Mouse (Mus musculus): ENCODE data around the gene Cdkl5. TPM values are rescaled to one million over a fixed set of nuclear protein-coding genes. Genes with fewer than 3 reads are reported as not detected.

The Cdkl5 gene
- 13.8 and 14.2 TPM in 2 replicates for total RNA-seq (2021)
- long read RNA-seq, experiment 1, partial matches to known transcripts: 0 of 3 reads
- long read RNA-seq, experiment 1, other reads (novel, unspliced or antisense): 3 of 3 reads
- long read RNA-seq, experiment 2, partial matches to known transcripts: 0 of 1 reads
- long read RNA-seq, experiment 2, other reads (novel, unspliced or antisense): 1 of 1 reads

DNA sequence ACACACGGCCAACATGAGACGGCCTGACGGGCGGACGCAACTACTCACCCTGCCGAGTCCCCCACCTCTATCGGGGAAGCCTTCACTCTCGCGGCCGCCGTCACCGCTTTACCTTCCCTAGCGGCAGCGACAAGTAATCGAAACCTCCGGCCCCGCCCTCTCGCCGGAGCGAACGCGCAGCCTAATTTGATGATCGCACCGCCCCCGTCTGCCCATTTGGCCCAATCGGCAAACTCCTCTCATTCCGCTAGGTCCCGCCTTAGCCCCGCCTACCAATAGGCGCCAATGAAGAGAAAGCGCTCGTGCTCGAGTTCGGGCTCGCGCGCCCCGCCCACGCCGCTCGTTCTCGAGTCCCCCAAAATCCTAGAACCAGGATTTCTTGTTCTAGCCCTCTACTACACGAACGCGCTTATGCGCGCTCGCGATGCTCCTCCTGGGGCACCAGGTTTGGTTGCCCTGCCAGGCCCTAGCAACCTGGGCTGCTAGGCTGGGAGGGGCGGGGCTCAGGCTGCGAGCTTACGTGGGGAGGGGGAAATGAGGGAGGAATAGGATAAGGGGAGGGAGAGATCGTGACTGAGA is at the start of gene Cdkl5:
Gene Cdkl5 (minus strand): TSS at position 162 of the 579 bp plus-strand sequence.
- peak; percentile 96 for DNase-seq

DNA sequence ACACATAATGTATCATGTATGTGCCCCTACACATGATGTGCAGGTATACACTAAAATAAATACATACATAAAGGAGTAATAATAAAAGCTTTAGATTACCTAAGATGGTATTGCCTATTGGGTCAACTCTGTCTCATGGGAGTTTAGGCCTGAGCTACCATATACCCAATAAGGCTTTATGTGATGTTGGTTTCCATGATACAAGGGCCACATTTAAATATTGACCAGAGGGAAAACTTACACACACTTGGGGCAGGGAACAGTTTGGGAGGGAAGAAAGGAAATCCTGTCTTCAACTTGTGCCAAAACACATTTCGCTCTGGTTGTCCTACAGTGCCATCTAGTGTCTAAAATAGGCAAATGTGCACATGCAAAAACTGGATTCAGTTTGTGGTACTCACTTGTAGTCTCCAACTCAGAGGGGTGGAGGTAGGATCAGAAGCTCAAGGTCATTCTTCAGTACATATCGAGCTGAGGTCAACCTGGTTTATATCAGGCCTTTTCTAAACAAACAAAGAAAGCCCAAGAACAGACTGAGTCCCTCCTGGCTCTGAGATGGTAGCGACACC is 38.8 kb upstream of the Cdkl5 start:
- DNase-seq: peak; percentile 27

- no peak for DNase-seq
Measured at GRCm38 (mm10) chrX:161032423-161032822, 37.9 kb upstream of the Cdkl5 start.

GRCm38 (mm10) chrX:161030233-161030632 is 35.7 kb upstream of the Cdkl5 start:
- DNase-seq: no peak

- DNase-seq: no peak
Measured at GRCm38 (mm10) chrX:161024475-161024874, 30.0 kb upstream of the Cdkl5 start.

DNA sequence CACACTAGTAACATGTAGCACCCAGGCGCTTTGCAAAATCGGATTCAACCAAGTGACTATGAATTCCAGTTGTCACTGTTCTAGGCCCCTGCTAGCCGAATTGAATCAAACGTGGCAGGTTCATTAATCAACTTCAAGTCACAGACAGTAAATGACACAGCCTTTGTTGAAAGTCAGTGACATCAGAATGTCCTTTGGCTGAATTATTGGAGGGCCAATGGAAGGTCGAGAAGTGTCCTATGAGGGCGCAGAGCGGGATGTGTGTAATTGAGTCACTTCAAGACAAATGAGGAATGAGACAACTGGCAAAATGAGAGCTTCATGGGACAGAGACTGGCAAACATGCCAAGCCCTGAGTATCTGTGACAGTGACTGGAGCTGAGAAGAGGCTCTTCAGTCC is 27.0 kb upstream of the Cdkl5 start:
- peak; percentile 9 for DNase-seq

GRCm38 (mm10) chrX:161018179-161018578 is 23.7 kb upstream of the Cdkl5 start:
- no peak for DNase-seq

- no peak for DNase-seq
Measured at GRCm38 (mm10) chrX:161006272-161006671, 11.8 kb upstream of the Cdkl5 start.

DNA sequence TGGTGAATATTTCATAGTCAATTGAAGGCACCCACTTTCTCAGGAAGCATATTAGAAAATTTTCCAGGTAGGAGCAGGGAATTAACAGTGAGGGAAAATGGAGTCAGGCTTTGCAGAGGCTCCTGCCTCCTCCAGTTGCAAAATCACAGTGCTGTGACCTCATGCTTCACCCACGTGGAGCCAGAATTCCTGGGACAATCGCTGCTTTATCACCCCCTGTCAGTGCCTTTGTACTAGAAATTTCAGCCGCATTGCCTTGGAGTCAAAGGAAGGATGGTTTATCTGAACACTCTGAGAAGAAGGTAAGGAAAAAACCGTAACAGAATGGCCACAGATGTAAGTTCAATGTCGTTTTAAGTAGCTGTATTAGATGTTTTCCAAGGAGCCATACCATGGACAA is 1.5 kb upstream of the Cdkl5 start:
- DNase-seq: peak; percentile 62

DNA sequence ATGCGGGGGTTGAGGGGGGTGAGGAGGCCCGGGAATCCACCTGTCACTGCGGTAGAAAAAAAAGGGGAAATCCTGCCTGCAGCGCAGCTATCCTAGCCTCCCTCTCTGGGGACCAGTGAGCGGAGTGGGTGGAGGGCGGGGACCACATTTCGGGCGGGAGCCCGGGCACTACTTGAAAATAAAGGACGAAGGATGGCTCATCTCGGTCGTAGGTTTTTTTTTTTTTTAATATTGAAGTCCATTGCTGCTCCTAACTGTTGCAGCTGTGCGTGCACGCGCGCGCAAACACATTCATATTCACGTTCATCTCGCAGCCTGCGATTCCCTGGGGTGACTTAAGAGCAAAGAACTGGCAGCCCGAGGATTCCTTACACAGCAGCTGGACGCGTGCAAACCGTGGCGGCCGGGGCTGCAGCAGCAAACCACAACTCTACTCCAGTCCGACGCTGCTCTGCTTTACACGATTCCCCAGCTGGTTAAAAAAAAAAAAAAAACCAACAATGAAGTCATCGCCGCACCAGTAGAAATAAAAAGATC is 695 bp upstream of the Cdkl5 start:
- DNase-seq: peak; percentile 58

DNA sequence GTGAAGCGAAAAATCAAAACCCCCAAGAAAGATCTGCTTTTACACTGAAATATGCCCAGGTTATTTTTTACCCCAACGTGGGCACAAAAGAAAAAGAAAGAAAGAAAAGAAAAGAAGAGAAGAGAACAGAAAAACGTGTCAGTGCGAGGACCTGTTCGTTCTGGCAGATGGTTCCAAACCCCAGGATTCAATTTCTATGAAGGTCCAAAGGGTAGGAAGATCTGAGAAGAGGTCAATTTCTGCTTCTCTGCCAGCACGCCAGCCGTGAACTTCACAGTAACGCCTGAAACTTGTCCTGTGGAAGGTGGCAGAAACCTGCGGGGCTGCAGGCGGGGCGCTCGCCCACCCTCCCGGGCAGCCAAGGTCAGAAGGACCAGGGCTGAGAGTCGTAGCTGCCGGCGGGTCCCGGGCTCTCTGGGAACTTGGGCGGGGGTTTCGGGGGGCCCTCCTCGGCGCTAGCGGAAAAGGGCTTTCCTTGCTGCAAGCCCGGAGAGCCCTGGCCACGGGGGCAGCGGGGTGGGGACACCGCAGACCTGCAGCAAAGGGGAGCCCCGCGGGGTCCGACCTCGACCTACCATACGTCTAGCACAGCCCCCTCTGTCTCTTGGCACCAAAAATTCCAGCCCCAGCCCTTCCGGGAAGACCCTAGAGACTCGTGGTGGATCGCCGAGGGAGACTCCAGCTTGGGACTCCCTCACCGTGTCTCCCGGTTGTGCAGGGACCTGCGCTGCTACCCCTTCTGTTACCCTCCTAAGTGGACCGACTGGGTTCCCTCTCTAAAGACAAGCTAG is 560 bp downstream of the Cdkl5 start:
- no peak for DNase-seq

DNA sequence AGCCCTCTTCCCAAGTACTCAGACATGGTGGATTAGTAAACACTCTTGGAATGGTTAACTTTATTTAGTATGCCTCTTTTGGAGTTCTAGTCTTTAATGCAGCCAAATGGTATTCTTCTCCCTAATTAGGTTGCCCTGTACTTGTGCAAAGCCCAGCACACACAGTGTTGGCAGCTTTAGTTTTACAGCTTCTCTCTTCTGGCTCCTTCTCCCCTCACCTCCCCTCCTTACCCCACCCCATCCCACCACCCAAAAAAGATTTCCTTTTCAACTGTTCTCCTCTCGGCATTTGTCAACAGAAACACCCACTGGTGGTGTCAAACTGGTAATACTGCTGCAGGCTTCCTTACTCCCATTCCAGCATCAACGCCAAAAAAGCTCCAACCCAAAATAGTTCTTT is 1.8 kb downstream of the Cdkl5 start:
- no peak for DNase-seq

GRCm38 (mm10) chrX:160990276-160990675 is 4.2 kb downstream of the Cdkl5 start:
- no peak for DNase-seq

DNA sequence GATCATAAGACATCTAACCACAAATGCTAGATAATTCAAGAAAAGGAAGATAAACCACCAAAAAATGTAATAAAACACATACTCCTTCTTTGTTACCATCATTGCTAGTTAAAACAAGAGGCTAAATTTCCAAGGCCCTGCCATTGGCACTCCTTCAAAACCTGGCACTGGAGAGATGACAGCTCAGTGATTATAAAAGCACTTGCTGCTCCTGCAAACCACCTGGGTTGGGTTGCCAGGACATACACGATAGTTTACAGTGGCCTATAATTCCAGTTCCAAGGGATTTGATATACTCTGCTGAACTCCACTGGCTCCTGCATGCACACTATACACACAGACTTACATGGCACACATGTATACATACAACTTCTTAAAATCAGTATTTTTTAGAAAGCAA is 16.6 kb downstream of the Cdkl5 start:
- DNase-seq: peak; percentile 24

- peak; percentile 21 for DNase-seq
Measured at GRCm38 (mm10) chrX:160971991-160972545, 22.4 kb downstream of the Cdkl5 start.

- DNase-seq: no peak
Measured at GRCm38 (mm10) chrX:160958593-160959131, 35.8 kb downstream of the Cdkl5 start.

DNA sequence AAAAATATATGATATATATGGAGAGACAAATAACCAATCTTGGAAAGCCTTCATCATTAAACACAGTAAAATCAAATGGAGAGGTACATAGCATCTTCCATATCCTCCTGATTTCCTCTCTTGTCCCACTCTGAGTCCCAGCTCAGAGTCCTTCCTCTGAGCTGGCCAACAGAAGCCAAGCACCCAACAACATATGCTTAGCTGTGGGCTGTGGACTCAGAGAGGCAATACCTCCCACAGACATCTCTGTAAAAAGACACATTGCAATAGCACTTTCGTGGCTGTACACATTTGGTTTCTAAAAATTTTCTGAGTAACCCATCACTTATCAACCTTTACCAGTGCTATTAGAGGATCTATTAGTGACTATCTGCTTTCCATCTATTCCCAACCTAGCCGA is 44.9 kb downstream of the Cdkl5 start:
- DNase-seq: no peak

GRCm38 (mm10) chrX:160944722-160945121 is 49.8 kb downstream of the Cdkl5 start:
- no peak for DNase-seq

- peak; percentile 30 for DNase-seq
Measured at GRCm38 (mm10) chrX:160935541-160935940, 59.0 kb downstream of the Cdkl5 start.

GRCm38 (mm10) chrX:160930656-160931055 is 63.8 kb downstream of the Cdkl5 start:
- DNase-seq: peak; percentile 9

- no peak for DNase-seq
Measured at GRCm38 (mm10) chrX:160928870-160929269, 65.6 kb downstream of the Cdkl5 start.

DNA sequence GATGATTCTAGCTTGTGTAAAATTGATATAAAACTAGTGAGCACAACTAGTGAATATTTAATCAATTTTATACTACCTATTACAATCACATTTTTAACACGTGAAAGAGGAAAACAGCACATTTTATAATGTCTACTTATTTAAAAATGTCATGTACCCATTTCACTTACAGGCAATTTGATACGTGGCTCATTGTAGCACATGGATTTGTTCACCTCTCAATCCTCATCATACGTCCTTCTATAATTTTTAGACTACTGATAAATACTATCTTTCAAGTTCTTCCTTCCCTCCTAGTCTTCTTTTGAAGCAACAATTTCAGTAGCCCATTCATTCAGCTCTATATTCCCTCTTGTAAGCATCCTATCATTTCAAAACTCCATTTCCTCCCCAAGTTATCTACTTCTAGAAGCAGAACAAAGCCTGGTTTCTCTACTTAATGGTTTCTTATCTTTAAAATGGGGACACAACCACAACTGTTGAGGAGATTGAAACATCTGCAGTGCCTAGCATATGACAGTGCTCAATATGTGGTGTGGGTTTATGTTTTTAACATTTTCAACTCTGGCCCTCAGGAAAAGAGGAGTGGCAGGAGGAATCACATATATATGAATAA is 75.4 kb downstream of the Cdkl5 start:
- no peak for DNase-seq
